Mouse (Mus musculus) cortical plate, adult 2 months (tissue): ENCODE results near the gene Polr3k.

Source experiments
- CTCF ChIP-seq: fragments of 200-500 bp; IDR thresholded peaks from 2 replicates; pipeline ENCODE4 v1.5.1; 2011; ENCODE audit warnings: mild to moderate bottlenecking, control low read depth, low read length; ENCODE audit not compliant: insufficient read depth; ENCODE audit errors: extremely low read depth
- POLR2A ChIP-seq: fragments of 200-500 bp; IDR thresholded peaks from 2 replicates; pipeline ENCODE4 v1.6.1; 2011; ENCODE audit warnings: mild to moderate bottlenecking, low read length, control low read depth; ENCODE audit not compliant: insufficient read depth; ENCODE audit errors: extremely low read depth

GRCm38 (mm10) chr2:181866931-181867330 is 2.8 kb downstream of the Polr3k start:
- no peak for TF ChIP-seq POLR2A
- peak; percentile 78 for TF ChIP-seq CTCF
